Mouse (Mus musculus) embryonic facial prominence, embryonic 10.5 days (tissue): ENCODE results near the gene Gp1ba. TPM values are rescaled to one million over a fixed set of nuclear protein-coding genes. Genes with fewer than 3 reads are reported as not detected.

ENCODE experiments used
- DNase-seq: peaks from one replicate; pipeline ENCODE4 v3.0.0-alpha.2; 2017; ENCODE audit warnings: low spot score
- H3K27ac ChIP-seq: fragments of 300-500 bp; sonication (generic); replicated peaks from 2 replicates; pipeline ENCODE4 v1.5.1; 2016; ENCODE audit warnings: mild to moderate bottlenecking
- H3K27me3 ChIP-seq: fragments of 300-500 bp; sonication (generic); replicated peaks from 2 replicates; pipeline ENCODE4 v1.6.1; 2016; ENCODE audit warnings: low read depth, mild to moderate bottlenecking; ENCODE audit not compliant: poor library complexity, severe bottlenecking
- H3K36me3 ChIP-seq: fragments of 300-500 bp; sonication (generic); replicated peaks from 2 replicates; pipeline ENCODE4 v1.6.1; 2016; ENCODE audit warnings: mild to moderate bottlenecking, moderate library complexity
- H3K4me1 ChIP-seq: fragments of 300-500 bp; sonication (generic); 2 replicates; pipeline ENCODE4 v1.6.1; 2016
- H3K4me3 ChIP-seq: fragments of 300-500 bp; sonication (generic); 2 replicates; pipeline ENCODE4 v1.5.1; 2016; ENCODE audit warnings: mild to moderate bottlenecking, moderate library complexity
- H3K9me3 ChIP-seq: fragments of 300-500 bp; sonication (generic); 2 replicates; pipeline ENCODE4 v1.6.1; 2016; ENCODE audit warnings: mild to moderate bottlenecking
- WGBS: fragments of 180-500 bp; shearing (Covaris S2); methylation state at CpG from one replicate; pipeline ENCODE4 v1.1.7; 2016; 5-methylcytosine and 5-hydroxymethylcytosine counted together
- polyA plus RNA-seq: library from polyadenylated mRNA; unstranded; fragments of >200 nt; fragmentation: Nextera tagmentation; extraction: Ambion mirVana; gene quantifications from 2 replicates; pipeline ENCODE4 v1.2.1, GENCODE M21; 2016

The Gp1ba gene
- polyA plus RNA-seq, 1 experiment from 2014 or later: 0.76 TPM

DNA sequence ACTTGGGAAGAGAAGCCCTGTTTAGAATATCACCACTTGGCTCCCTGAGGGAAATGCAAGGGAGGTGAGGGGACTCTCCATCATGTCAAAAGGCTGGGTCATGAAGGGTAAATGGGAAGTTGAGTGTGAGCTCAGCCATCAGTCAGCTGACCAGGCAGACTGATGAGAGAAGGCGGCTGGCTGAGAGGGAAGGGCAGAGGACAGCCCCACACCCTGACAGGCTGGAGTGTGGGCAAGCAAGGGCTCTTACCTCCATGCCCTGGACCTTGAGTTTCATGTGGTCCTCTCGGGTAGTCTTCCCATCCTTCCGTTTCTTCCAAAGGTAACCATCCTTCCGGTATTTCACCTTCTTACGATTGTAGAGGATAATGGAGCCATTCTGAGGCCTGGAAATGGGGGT, 44.7 kb downstream of the Gp1ba start:
- Histone ChIP-seq H3K36me3 (peaks cover 64% of the 10 kb centered on the region), H3K9me3 (no peaks in the 10 kb centered on the region), H3K27ac (no peak overlapping the region), H3K27me3 (no peaks in the 10 kb centered on the region), H3K4me3 (no peak overlapping the region), H3K4me1 (peaks cover 48% of the 10 kb centered on the region)
- DNase-seq: no peak
- 90% methylated on average over 5 of the region's 5 CpGs for WGBS

DNA sequence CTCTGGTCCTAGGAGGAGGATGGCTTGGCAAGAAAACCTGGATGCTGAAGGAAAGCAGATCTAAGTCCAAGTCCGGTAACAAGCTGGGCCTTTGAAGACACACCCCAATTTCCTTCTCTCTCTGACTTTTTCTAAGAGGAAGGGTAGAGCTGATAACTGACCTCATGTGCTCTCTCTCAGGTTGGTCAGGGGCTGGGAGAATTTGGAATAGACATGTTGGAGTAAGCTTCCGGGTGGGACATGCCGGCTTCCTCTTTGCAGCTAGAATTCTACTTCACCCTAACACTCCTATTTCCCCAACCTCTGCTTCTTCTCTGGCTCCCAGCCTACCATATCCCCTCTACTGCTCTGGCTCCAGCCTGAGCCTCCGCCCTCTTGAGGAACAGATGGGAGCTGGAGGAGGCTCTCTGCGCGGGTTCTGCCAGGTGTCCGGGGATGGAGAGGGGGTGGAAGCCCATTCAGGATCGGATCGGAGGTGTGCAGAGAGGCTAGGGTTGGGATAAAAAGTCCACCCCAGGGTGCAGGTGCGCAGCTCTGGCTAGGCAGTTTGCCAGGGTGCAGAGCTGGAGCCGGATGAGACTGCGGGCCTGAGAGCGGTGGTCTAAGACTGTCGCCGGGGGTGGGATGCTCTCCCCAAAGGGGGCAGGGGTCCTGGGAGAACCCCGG, 48.1 kb downstream of the Gp1ba start:
- Histone ChIP-seq H3K4me3 (peak overlapping the region; percentile 91), H3K4me1 (peaks cover 35% of the 10 kb centered on the region), H3K36me3 (peaks cover 41% of the 10 kb centered on the region), H3K27me3 (no peaks in the 10 kb centered on the region), H3K27ac (peak overlapping the region; percentile 92), H3K9me3 (no peaks in the 10 kb centered on the region)
- DNase-seq: peak; percentile 65
- 6% methylated on average over 16 of the region's 16 CpGs for WGBS

DNA sequence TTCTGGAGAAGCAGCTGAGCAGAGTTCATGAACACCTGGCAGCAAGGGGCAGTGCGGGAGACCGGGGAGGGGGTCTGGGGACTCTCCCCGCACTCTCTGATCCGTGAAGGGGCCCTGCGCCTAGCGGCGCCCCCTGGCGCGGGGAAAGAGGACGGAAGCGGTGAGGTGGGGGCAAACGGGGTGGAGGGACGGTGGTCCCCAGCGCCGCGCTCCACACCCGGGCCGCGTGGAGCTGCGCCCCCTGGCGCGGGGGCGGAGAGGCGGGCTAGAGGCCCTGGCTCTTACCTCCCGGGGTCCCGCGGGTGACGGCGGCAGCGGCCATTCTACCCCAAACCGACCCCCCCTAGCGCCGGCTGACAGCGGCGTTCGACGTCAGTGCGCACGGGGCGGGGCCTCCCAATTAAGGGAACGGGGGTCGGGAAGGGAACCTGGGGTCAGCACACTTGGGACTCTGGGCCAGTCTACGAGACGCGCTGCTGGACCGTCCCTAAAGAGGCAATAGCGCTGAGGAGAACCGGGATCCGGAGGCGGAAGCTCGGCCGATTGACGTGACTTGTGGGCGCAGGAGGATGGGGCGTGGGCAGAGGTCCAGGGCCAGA, 48.8 kb downstream of the Gp1ba start, which contains the start of gene Camta2:
Camta2 (minus strand) TSS at position 505 of the 599 bp plus-strand sequence.
- DNase-seq: peak; percentile 93
- WGBS: under 1% methylated on average over 55 of the region's 55 CpGs
- Histone ChIP-seq H3K27ac (peak within 1 kb of the TSS; percentile 92), H3K27me3 (no peaks in the 10 kb centered on the region), H3K36me3 (peaks cover 35% of the 10 kb centered on the region), H3K9me3 (no peaks in the 10 kb centered on the region), H3K4me1 (peaks cover 28% of the 10 kb centered on the region), H3K4me3 (peak within 1 kb of the TSS; percentile 91)

DNA sequence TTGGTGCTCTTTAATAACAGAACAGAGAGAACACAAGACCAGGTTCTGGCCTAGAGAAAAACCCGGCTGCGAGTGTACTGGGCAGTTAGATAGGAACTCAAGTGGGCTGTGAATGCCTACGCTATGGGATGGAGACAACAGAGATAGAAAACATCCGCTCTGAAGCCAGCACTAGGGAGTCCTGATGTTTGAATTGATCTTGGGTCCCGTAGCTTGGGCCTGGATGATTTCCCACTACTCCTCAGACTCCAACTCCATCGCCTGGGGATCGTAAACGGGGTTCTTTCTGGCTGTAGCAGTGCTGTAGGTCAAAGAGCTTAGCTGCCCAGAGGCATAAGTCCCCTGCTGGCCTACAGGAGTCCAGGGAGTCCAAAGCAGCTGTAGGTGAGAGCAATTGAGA, 49.5 kb downstream of the Gp1ba start:
- Histone ChIP-seq H3K36me3 (peaks cover 28% of the 10 kb centered on the region), H3K4me3 (peak overlapping the region; percentile 91), H3K27me3 (no peaks in the 10 kb centered on the region), H3K4me1 (peaks cover 25% of the 10 kb centered on the region), H3K27ac (peak overlapping the region; percentile 92), H3K9me3 (no peaks in the 10 kb centered on the region)
- WGBS: 12% methylated on average over 8 of the region's 8 CpGs
- peak; percentile 20 for DNase-seq

DNA sequence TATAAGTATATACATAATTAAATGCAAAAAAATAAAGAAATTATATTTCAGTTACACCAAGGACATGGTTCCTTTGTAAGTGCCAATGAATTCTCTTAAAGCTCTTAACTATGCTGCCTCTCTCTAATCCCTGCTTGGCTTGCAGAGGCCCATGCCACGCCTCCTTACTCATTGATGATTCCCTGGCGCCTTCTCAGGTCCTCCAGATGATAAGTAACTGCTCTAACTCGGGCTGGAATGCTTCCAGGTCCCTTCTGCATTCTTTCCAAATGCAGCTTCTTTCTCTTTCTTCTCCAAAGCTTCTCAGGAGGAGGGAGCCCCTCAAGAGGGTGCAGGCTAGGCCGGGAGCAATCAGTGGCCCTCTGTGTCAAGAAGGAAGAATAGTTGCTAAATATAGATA, 50.7 kb downstream of the Gp1ba start:
- peaks cover 25% of the 10 kb centered on the region for H3K4me1 ChIP-seq
- peaks cover 16% of the 10 kb centered on the region for H3K36me3 ChIP-seq
- no peaks in the 10 kb centered on the region for H3K9me3 ChIP-seq
- WGBS: 64% methylated on average over 4 of the region's 4 CpGs
- no peak overlapping the region for H3K4me3 ChIP-seq
- no peak for DNase-seq
- H3K27ac ChIP-seq: no peak overlapping the region
- no peaks in the 10 kb centered on the region for H3K27me3 ChIP-seq

Other genes with a start within 250 kb of the Gp1ba start
- 60.7 and 62.0 TPM in 2 replicates for gene Pelp1, start 229.1 kb upstream of the Gp1ba start, polyA plus RNA-seq
- 28.4 and 29.4 TPM in 2 replicates for gene Arrb2, start 206.5 kb upstream of the Gp1ba start, polyA plus RNA-seq
- 44.1 TPM in 2 replicates for gene Med11, start 187.2 kb upstream of the Gp1ba start, polyA plus RNA-seq
- 0.16 and 0.45 TPM in 2 replicates for gene Zmynd15, start 179.7 kb upstream of the Gp1ba start, polyA plus RNA-seq
- 0.39 and 0.65 TPM in 2 replicates for gene Cxcl16, start 179.1 kb upstream of the Gp1ba start, polyA plus RNA-seq
- 0.35 and 0.77 TPM in 2 replicates for gene Tm4sf5, start 133.9 kb upstream of the Gp1ba start, polyA plus RNA-seq
- gene Vmo1, start 124.5 kb upstream of the Gp1ba start, polyA plus RNA-seq: not detected in 2 replicates
- 0.43 and 0.44 TPM in 2 replicates for gene Gltpd2, start 119.9 kb upstream of the Gp1ba start, polyA plus RNA-seq
- 1,123 and 1,132 TPM in 2 replicates for gene Psmb6, start 113.8 kb upstream of the Gp1ba start, polyA plus RNA-seq
- gene Gm40193, start 106.2 kb upstream of the Gp1ba start, polyA plus RNA-seq: not detected in 2 replicates
- 3.2 and 3.7 TPM in 2 replicates for gene Pld2, start 99.1 kb upstream of the Gp1ba start, polyA plus RNA-seq
- 14.6 and 15.2 TPM in 2 replicates for gene Mink1, start 76.2 kb upstream of the Gp1ba start, polyA plus RNA-seq
- not detected in 2 replicates for gene 4930544D05Rik, start 23.3 kb upstream of the Gp1ba start, polyA plus RNA-seq
- not detected in 2 replicates for gene Chrne, start 19.9 kb upstream of the Gp1ba start, polyA plus RNA-seq
- gene Rnf167, start 8.1 kb downstream of the Gp1ba start, polyA plus RNA-seq: 89.7 and 91.9 TPM in 2 replicates
- 135 and 137 TPM in 2 replicates for gene Slc25a11, start 8.4 kb downstream of the Gp1ba start, polyA plus RNA-seq
- 2,153 and 2,165 TPM in 2 replicates for gene Pfn1, start 15.5 kb downstream of the Gp1ba start, polyA plus RNA-seq
- 72.9 and 88.4 TPM in 2 replicates for gene Eno3, start 18.1 kb downstream of the Gp1ba start, polyA plus RNA-seq
- 181 and 185 TPM in 2 replicates for gene Spag7, start 30.3 kb downstream of the Gp1ba start, polyA plus RNA-seq
- 10.5 and 10.9 TPM in 2 replicates for gene Camta2, start 49.0 kb downstream of the Gp1ba start, polyA plus RNA-seq
- 0.69 and 0.99 TPM in 2 replicates for gene Inca1, start 61.0 kb downstream of the Gp1ba start, polyA plus RNA-seq
- gene Kif1c, start 61.4 kb downstream of the Gp1ba start, polyA plus RNA-seq: 1.6 and 2.0 TPM in 2 replicates
- gene Zfp3, start 125.1 kb downstream of the Gp1ba start, polyA plus RNA-seq: 4.7 and 5.7 TPM in 2 replicates
- not detected in 2 replicates for gene Scimp, start 173.5 kb downstream of the Gp1ba start, polyA plus RNA-seq
- 36.5 and 39.6 TPM in 2 replicates for gene Rabep1, start 205.7 kb downstream of the Gp1ba start, polyA plus RNA-seq